Mouse (Mus musculus) midbrain, postnatal 0 days (tissue): ENCODE measurements around the gene Bglap. TPM values are rescaled to one million over a fixed set of nuclear protein-coding genes. Genes with fewer than 3 reads are reported as not detected.
A peak's percentile ranks its signal among the peaks of the same experiment; 100 is the strongest.
"Not testable (repeated sequence)": the region's sequence is repeated elsewhere in the genome, so short reads cannot be mapped to it uniquely, and the experiment has no call there.

ENCODE experiments used
- ATAC-seq: fragments of 200-750 bp; cut with Nextera tagmentation; 2 replicates; pipeline ENCODE4 v1.8.0; 2017; ENCODE audit warnings: moderate number of reproducible peaks, mild to moderate bottlenecking, moderate TSS enrichment, moderate library complexity; ENCODE audit not compliant: low FRiP score
- DNase-seq: peaks from one replicate; pipeline ENCODE4 v3.0.0-alpha.2; 2015; ENCODE audit warnings: low spot score
- H3K27ac ChIP-seq: fragments of 300-500 bp; sonication (generic); 2 replicates; pipeline ENCODE4 v1.5.1; 2014; ENCODE audit warnings: low read depth, mild to moderate bottlenecking, low read length, mixed read lengths
- H3K27me3 ChIP-seq: fragments of 300-500 bp; sonication (generic); 2 replicates; pipeline ENCODE4 v1.6.1; 2014; ENCODE audit warnings: low read length, control low read depth, mixed read lengths; ENCODE audit not compliant: insufficient read depth
- H3K36me3 ChIP-seq: fragments of 300-500 bp; sonication (generic); 2 replicates; pipeline ENCODE4 v1.6.1; 2014; ENCODE audit warnings: low read length, control low read depth, mixed read lengths; ENCODE audit not compliant: insufficient read depth
- H3K4me1 ChIP-seq: fragments of 300-500 bp; sonication (generic); 2 replicates; pipeline ENCODE4 v1.6.1; 2014; ENCODE audit warnings: mild to moderate bottlenecking, control low read depth, antibody characterized with exemption, low read length, mixed read lengths; ENCODE audit not compliant: insufficient read depth
- H3K4me2 ChIP-seq: fragments of 300-500 bp; sonication (generic); 2 replicates; pipeline ENCODE4 v1.6.1; 2014; ENCODE audit warnings: low read depth, mild to moderate bottlenecking, low read length, mixed read lengths; ENCODE audit not compliant: poor library complexity, severe bottlenecking
- H3K4me3 ChIP-seq: fragments of 300-500 bp; sonication (generic); 2 replicates; pipeline ENCODE4 v1.5.1; 2014; ENCODE audit warnings: low read depth, mild to moderate bottlenecking, low read length, moderate library complexity
- H3K9ac ChIP-seq: fragments of 300-500 bp; sonication (generic); replicated peaks from 2 replicates; pipeline ENCODE4 v1.6.1; 2014; ENCODE audit warnings: mild to moderate bottlenecking, low read length, moderate library complexity, mixed read lengths; ENCODE audit not compliant: poor library complexity, severe bottlenecking
- H3K9me3 ChIP-seq: fragments of 300-500 bp; sonication (generic); 2 replicates; pipeline ENCODE4 v1.6.1; 2016; ENCODE audit warnings: low read length, control low read depth
- CTCF ChIP-seq: IDR thresholded peaks from 2 replicates; pipeline ENCODE4 v1.5.1; 2016; ENCODE audit warnings: antibody characterized with exemption, mild to moderate bottlenecking
- WGBS: fragments of 180-500 bp; shearing (Covaris S2); extraction: QIAGEN DNeasy Blood & Tissue Kit; methylation state at CpG from one replicate; pipeline ENCODE4 v1.1.7; 2014; 5-methylcytosine and 5-hydroxymethylcytosine counted together
- polyA plus RNA-seq: library from polyadenylated mRNA; unstranded; fragments of >200 nt; fragmentation: Nextera tagmentation; extraction: Ambion mirVana; gene quantifications from 2 replicates; pipeline ENCODE4 v1.2.1, GENCODE M21; 2015
- total RNA-seq: library from RNA; depleted of rRNA; stranded (reverse); fragments of >200 nt; gene quantifications from 2 replicates; pipeline ENCODE4 v1.2.3, GENCODE M21; 2014

Bglap gene
- total and polyA plus RNA-seq, 2 experiments from 2014 or later: not detected

DNA sequence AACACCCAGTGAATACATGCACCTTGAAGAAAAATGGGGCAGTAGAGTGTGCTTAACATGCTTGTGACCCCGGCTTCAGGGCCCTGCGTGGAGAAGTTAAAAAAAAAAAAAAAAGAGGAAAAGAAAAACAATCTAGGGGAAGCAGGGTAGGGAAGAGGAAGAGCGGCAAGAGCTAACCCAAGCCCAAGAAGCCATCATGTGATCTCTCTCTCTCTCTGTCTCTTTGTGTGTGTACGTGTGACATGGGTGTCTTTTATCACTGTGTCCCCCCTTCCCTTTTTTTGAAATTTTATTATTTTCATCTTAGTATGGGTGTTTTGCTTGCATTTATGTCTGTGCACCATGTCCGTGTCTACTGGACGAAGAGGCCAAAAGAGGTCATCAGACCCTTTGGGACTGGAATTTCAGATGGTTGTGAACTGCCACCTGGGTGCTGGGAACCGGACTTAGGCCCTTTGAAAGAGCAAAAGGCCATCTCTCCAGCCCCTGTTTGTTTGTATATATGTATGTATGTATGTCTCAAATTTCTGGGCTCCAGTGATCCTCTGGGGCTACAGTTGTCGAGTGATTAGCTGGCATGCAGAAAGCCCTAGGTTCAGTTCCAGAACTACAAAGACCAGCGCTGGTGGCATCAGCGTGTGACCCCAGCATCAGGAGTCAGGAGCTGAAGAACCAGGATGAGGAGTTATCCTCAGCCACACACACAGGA, 19.4 kb upstream of the Bglap start:
- no peak for DNase-seq
- no peaks in the 10 kb centered on the region for H3K36me3 ChIP-seq
- no peak overlapping the region for H3K9ac ChIP-seq
- no peak overlapping the region for H3K4me3 ChIP-seq
- no peak overlapping the region for H3K4me2 ChIP-seq
- no peaks in the 10 kb centered on the region for H3K9me3 ChIP-seq
- no peaks in the 10 kb centered on the region for H3K27me3 ChIP-seq
- no peaks in the 10 kb centered on the region for H3K4me1 ChIP-seq
- 95% methylated on average over 10 of the region's 10 CpGs for WGBS
- TF ChIP-seq CTCF: no peak
- ATAC-seq: no peak
- no peak overlapping the region for H3K27ac ChIP-seq

DNA sequence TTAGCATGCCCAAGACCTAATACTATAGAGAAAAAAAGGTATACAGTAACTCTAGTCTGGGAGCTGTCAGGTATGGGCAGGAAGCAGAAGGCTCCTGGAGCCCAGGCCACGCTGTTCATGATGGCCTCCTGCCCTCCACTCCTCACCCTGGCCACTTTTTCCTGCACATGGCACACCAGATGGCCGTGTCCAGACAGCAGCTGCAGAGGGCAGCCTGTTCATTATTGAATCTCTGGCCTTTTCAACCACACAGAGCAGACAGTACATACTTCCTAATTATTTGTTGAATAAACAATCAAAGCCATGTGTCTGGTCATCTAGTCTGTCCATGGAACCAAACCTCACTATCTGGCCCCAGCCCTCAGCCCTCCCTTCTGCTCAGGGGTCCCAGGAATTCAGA, 14.4 kb upstream of the Bglap start:
- H3K4me1 ChIP-seq: no peaks in the 10 kb centered on the region
- no peak overlapping the region for H3K27ac ChIP-seq
- 86% methylated on average over 2 of the region's 2 CpGs for WGBS
- H3K4me2 ChIP-seq: no peak overlapping the region
- peak; percentile 10 for DNase-seq
- ATAC-seq: no peak
- H3K27me3 ChIP-seq: no peaks in the 10 kb centered on the region
- no peaks in the 10 kb centered on the region for H3K9me3 ChIP-seq
- H3K4me3 ChIP-seq: no peak overlapping the region
- no peak for TF ChIP-seq CTCF
- H3K9ac ChIP-seq: no peak overlapping the region
- H3K36me3 ChIP-seq: no peaks in the 10 kb centered on the region

DNA sequence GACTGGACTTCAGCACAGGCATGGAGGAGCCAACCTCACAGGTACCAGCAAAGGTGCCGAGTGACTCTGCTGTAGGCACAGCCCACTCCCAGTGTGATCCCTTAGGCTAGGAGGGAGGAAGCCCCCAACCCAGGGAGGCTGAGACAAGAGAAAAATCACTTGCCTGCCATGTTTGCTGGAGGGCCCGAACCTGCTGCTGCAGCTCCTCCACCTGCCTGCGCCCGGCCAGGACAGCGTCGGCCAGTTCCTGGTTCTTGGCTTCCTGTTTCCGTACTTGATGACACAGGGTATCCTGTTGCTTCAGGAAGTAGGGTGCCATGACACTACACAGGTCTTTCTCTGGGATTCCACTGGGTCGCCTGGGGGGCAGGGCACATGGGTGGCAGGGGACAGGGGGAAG, 11.5 kb upstream of the Bglap start:
- Histone ChIP-seq H3K36me3 (no peaks in the 10 kb centered on the region), H3K4me2 (no peak overlapping the region), H3K27ac (no peak overlapping the region), H3K4me1 (no peaks in the 10 kb centered on the region), H3K9me3 (no peaks in the 10 kb centered on the region), H3K9ac (no peak overlapping the region), H3K27me3 (no peaks in the 10 kb centered on the region), H3K4me3 (no peak overlapping the region)
- DNase-seq: no peak
- 90% methylated on average over 8 of the region's 8 CpGs for whole genome bisulfite sequencing
- no peak for TF ChIP-seq CTCF
- no peak for ATAC-seq

DNA sequence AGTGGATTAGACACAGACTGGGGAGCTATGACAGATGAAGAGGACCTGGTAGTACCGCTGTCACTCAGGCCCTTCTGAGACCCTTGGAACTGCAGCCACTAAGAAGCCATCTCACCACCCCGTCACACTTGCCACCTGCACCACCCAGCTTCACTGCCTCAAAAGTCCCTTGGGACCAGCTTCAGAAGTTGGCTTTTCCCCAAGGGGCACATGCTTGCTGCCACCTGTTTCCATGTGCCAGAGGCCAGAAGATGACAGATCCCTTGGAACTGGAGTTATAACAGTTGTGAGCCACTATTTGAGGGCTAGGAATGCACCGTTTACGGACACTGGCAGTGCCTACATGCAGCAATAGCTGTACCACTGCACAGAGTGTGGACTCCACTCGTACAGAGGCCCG, 11.0 kb upstream of the Bglap start:
- DNase-seq (no peak), ATAC-seq (no peak)
- no peak overlapping the region for H3K4me2 ChIP-seq
- WGBS: 94% methylated on average over 6 of the region's 6 CpGs
- H3K9ac ChIP-seq: no peak overlapping the region
- no peak for TF ChIP-seq CTCF
- H3K27ac ChIP-seq: no peak overlapping the region
- H3K4me3 ChIP-seq: no peak overlapping the region
- no peaks in the 10 kb centered on the region for H3K27me3 ChIP-seq
- no peaks in the 10 kb centered on the region for H3K4me1 ChIP-seq
- no peaks in the 10 kb centered on the region for H3K36me3 ChIP-seq
- H3K9me3 ChIP-seq: no peaks in the 10 kb centered on the region

DNA sequence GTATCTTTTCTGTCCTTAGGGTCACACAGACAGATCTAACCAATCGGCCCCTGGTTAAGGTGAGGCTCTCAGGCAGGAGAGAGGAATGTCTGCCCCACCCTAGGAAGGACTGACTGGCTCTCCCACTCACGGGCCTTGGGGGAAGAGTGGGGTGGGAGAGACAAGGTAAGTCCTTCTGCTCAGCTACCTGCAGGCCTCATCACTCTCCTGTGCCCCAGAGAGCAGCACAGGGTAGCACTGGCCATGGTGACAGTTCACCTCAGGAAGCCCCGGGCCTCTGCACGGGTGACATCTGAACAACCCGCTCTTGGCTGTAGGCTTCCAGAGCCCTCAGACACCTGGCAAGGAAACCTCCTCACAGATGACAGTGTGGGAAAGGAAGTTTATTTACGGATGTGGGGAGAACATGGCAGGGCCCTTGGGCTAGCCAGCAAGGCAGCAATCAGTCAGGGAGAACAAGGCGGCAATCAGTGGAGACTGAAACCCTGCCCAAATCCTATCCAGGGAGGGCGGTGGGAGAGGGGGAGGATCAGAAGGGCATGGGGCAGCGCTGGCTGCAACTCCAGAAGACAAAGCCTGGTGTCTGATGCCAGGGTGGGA, 9.6 kb upstream of the Bglap start:
- WGBS: 90% methylated on average over 9 of the region's 9 CpGs
- Histone ChIP-seq H3K27me3 (no peaks in the 10 kb centered on the region), H3K4me1 (no peaks in the 10 kb centered on the region), H3K9ac (no peak overlapping the region), H3K4me2 (no peak overlapping the region), H3K9me3 (no peaks in the 10 kb centered on the region), H3K36me3 (no peaks in the 10 kb centered on the region), H3K4me3 (no peak overlapping the region), H3K27ac (no peak overlapping the region)
- no peak for TF ChIP-seq CTCF
- no peak for ATAC-seq
- DNase-seq: no peak

DNA sequence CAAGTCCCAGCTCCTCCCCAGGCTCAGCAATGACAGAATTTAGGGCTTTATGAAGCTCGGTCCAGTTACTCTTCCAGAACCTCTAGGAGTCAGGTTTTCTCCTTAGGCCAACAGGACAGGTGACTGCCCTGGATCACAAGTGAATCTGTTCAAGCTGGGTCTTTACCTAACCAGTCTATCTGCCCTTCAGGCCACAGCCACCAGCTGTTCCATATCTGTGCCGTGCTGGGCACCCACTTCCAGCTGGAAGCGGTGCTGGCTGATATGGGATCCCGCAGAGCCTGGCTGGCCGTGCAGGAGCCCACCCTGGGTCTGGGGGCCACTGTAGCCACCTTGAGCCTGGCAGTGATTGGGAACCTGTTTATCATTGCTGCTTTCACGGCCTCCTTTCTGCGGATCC, 1.9 kb downstream of the Bglap start:
- not testable (repeated sequence) for H3K4me3 ChIP-seq, H3K27me3 ChIP-seq, DNase-seq, H3K4me2 ChIP-seq, H3K27ac ChIP-seq, H3K36me3 ChIP-seq, H3K9ac ChIP-seq, H3K4me1 ChIP-seq, ATAC-seq, H3K9me3 ChIP-seq
- 18% methylated on average over 1 of the region's 7 CpGs for WGBS

DNA sequence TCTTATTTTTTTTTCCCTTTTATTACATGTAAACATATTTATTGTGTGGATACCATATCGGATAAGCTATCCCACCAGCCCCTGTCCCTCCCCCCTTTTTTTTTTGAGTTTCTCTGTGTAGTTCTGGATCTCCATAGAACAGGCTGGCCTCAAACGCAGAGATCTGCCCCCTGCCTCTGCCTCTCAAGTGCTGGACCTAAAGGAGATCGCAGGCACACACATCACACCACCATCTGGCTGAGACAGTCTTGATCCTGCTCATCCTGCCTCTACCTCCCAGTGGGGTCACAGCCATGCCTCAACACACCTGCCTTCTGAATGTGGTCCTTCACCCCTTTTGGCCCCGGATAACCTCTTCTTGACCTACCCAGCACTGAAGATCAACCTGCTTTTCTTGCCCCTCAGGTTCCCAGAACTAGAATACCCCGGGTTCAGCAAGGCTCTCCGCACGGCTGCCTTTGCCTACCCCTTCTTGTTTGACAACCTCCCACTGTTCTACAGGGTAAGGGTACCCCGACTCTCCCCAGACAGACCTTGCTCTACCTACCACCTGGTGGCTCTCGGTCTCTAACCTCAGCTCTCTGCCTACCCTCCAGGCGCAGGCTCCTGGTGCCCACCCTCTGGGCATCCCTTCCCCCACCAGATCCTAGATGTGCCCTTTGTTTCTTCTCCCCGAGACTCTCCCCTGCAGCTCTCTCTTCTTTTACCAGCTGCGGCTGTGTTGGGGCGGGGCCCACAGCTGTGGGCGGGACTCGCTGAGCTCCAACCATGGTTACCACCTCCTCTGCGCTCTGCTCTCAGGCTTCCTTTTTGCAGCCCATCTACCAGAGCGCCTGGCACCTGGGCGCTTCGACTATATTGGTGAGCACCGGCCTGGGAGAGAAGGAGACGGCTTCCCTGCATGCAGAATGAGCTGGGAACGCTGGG, 2.6 kb downstream of the Bglap start:
- not testable (repeated sequence) for H3K4me3 ChIP-seq, H3K4me1 ChIP-seq, H3K27me3 ChIP-seq, H3K36me3 ChIP-seq, H3K9me3 ChIP-seq, H3K9ac ChIP-seq, H3K27ac ChIP-seq
- H3K4me2 ChIP-seq: peak overlapping the region; percentile 24; the same call in 1 of the 2 replicates
- ATAC-seq (peak; percentile 82), DNase-seq (peak; percentile 52)
- WGBS: 7% methylated on average over 17 of the region's 22 CpGs

DNA sequence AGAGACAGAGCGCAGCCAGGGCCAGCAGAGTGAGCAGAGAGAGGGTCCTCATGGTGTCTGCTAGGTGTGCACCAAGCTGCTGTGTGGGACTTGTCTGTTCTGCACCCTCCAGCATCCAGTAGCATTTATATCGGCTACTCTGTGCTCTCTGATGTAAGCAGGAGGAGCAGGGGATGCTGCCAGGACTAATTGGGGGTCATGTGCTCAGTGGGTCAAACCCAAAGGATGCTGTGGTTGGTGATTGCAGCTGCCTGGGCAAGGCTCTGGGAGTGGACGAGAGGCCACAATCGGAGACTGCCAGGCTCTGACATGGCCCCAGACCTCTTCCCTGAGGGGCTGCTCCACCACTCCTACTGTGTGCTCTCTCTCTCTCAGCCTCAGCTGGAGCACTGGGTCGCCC, 5.7 kb downstream of the Bglap start, which contains the start of gene Bglap2:
Gene Bglap2, minus strand, starts transcription at position 101 of the 400 bp plus-strand sequence.
- H3K9me3 ChIP-seq, H3K36me3 ChIP-seq, ATAC-seq, H3K4me3 ChIP-seq, DNase-seq, H3K4me1 ChIP-seq, H3K27me3 ChIP-seq, H3K27ac ChIP-seq, H3K4me2 ChIP-seq, H3K9ac ChIP-seq: not testable (repeated sequence)
- 83% methylated on average over 4 of the region's 5 CpGs for WGBS
